Mouse (Mus musculus) heart, postnatal 0 days (tissue): ENCODE results near the gene Taar2.

Experiments
- CTCF ChIP-seq: IDR thresholded peaks from 2 replicates; pipeline ENCODE4 v1.5.1; 2016; ENCODE audit warnings: antibody characterized with exemption, control low read depth, low read depth
- EP300 ChIP-seq: IDR thresholded peaks from 2 replicates; pipeline ENCODE4 v1.6.1; 2016; ENCODE audit warnings: antibody characterized with exemption, low read depth

DNA sequence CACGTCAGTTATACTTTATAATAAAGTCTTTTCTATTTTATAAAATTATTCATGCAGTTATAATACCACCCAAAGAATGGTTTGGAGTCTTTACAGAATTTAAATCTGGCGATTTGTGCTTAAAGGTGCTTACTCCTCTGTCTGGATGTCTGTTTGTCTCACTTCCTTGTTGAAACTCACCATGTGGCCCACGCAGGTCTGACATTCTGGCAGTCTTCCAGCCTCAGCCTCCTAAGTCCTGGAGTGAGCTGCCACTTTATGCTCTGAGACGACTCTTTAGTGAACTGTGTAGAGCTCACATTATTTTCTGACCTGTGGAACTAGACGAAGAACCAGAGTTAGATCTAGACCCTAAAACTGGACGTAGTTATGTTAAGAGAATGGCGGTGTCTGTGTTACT is 9.7 kb downstream of the Taar2 start:
- TF ChIP-seq CTCF (no peak), EP300 (no peak)
